26 mouse cellular contexts compared by ENCODE assay signal in the genomic region with DNA sequence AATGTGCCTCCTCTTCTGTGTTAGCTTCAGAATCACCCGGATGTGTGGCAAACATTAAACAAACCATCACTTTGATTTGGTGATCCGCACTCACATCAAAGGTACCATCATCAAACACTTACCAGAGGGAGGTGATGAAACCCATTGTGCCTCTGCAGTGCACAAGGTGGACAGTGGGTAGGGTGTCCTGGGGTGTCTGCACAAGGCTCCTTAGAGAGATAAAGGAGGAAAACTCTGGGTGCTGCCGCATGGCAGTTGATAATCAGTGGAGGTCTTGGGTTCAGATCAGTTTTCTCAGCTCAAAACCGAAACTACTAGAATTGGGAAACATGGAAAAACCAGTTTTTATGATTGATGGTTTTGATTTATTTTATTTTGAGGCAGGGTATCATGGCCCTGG.
"Had no signal": no experiment of that assay in that cellular context is flagged by ENCODE, and none has a peak within 500 bp of the region (broad histone marks: within the 10 kb centered on the region; RNA-seq: fewer than 3 reads in every experiment).

No protein-coding gene starts in this region.

- H3K4me2 ChIP-seq: heart, embryonic 11.5 days; heart, embryonic 13.5 days; heart, embryonic 15.5 days; hindbrain, embryonic 12.5 days; hindbrain, embryonic 14.5 days; intestine, embryonic 15.5 days; limb, embryonic 13.5 days; limb, embryonic 15.5 days; liver, embryonic 15.5 days had no signal

- ATAC-seq: hindbrain, embryonic 16.5 days; inflammation-experienced regulatory T-cells, adult 6 months; intestine, embryonic 15.5 days; intestine, postnatal 0 days had no signal

- H3K36me3 ChIP-seq: heart, embryonic 15.5 days; hindbrain, embryonic 10.5 days; hindbrain, embryonic 12.5 days; intestine, embryonic 15.5 days; limb, embryonic 13.5 days; limb, embryonic 15.5 days; liver, embryonic 15.5 days had no signal

- H3K27ac ChIP-seq: heart, adult 2 months; heart, embryonic 13.5 days; heart, embryonic 15.5 days; hindbrain, embryonic 10.5 days; hindbrain, embryonic 12.5 days; hindbrain, embryonic 14.5 days; intestine, embryonic 15.5 days; layer of hippocampus, adult 2 months; limb, embryonic 13.5 days; limb, embryonic 15.5 days; liver, embryonic 15.5 days had no signal

- DNase-seq: gastrocnemius, postnatal 14 days; gastrocnemius, postnatal 36 days; heart, adult 11 months; heart, adult 2 months; heart, postnatal 14 days; heart, postnatal 4 days; kidney, adult 18-20 months; kidney, adult 8-10 months; kidney, postnatal 10 days; kidney, postnatal 25 days; kidney, postnatal 4 days; left cerebral cortex, postnatal 4 days had no signal

- H3K9ac ChIP-seq: heart, embryonic 13.5 days; heart, embryonic 15.5 days; hindbrain, embryonic 12.5 days; hindbrain, embryonic 14.5 days; intestine, embryonic 15.5 days; limb, embryonic 13.5 days; limb, embryonic 15.5 days; liver, embryonic 15.5 days had no signal

- H3K27me3 ChIP-seq: heart, embryonic 13.5 days; heart, embryonic 15.5 days; hindbrain, embryonic 12.5 days; intestine, embryonic 15.5 days; limb, embryonic 13.5 days; limb, embryonic 15.5 days; liver, embryonic 15.5 days had no signal

- H3K4me1 ChIP-seq: heart, embryonic 13.5 days; heart, embryonic 15.5 days; hindbrain, embryonic 12.5 days; intestine, embryonic 15.5 days; limb, embryonic 15.5 days had no signal

- H3K4me3 ChIP-seq: heart, adult 2 months; heart, embryonic 13.5 days; heart, embryonic 15.5 days; hindbrain, embryonic 10.5 days; hindbrain, embryonic 12.5 days; intestine, embryonic 15.5 days; layer of hippocampus, adult 2 months; limb, embryonic 13.5 days; limb, embryonic 15.5 days; liver, embryonic 15.5 days had no signal

- H3K9me3 ChIP-seq: heart, embryonic 13.5 days; heart, embryonic 15.5 days; hindbrain, embryonic 10.5 days; hindbrain, embryonic 12.5 days; intestine, embryonic 15.5 days; limb, embryonic 13.5 days; limb, embryonic 15.5 days; liver, embryonic 15.5 days had no signal
